Mouse (Mus musculus): Measurements from ENCODE around the gene Heg1.

The Heg1 gene

DNA sequence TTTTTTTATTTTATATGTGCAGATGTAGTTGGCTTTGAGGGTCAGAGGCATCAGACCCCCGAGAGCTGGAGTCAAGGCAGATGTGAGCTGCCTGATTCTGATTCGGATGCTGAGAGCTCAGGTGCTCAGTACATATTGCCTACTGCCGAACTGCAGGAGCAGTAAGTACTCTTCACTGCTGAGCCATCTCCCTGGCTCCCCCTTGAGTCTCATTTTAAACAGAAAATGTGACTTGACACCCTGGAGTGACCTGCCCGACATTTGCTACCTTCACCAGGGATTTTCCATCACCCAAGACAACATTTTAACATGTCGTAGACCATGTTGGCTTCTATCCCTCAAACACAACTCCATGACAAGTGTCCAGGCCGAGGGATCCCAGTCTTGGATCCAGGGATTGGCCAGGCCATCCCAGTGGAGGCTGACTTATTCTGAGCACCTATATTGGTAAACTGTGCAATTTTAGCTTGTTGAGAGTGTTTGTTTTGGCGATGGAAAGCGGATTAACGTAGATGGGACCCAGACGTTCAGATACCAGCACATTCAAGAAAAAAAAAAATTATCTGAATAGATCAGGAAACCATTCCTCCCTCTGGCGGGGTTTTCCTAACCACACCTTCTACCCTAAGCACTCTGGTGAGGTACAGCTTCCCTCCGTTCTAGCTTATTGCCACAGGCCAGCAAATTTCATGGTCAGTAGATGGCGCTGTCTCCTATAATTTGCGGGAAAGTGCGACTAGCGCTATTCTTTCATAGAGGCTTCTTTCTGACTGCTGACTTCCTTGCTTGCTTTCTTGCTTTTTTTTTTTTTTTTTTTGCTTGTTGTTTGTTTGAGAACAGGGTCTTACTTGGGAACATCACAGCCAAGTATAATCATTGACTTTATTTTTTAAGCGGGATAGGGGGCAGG lies 136.4 kb downstream of the Heg1 start:
- peak; percentile 96 for DNase-seq (ENCODE audit: low read depth, low spot score)
